Mouse (Mus musculus) c-Kit-positive CD71-positive TER-119-positive erythroid progenitor cells, embryonic 14.5 days (primary cell): ENCODE results near the gene Foxl2.

Experiments
- DNase-seq: peaks from one replicate; pipeline ENCODE4 v3.0.0-alpha.2; 2013; ENCODE audit warnings: low spot score

The Foxl2 gene

GRCm38 (mm10) chr9:98962478-98963142, 7.5 kb downstream of the Foxl2 start:
- no peak for DNase-seq

GRCm38 (mm10) chr9:98963661-98964060, 8.6 kb downstream of the Foxl2 start:
- no peak for DNase-seq

GRCm38 (mm10) chr9:98965084-98965483, 10.0 kb downstream of the Foxl2 start:
- no peak for DNase-seq

GRCm38 (mm10) chr9:98973101-98973521, 18.0 kb downstream of the Foxl2 start:
- no peak for DNase-seq

- DNase-seq = no peak
Measured at GRCm38 (mm10) chr9:98973561-98973960, 18.5 kb downstream of the Foxl2 start.

GRCm38 (mm10) chr9:98974898-98975297, 19.8 kb downstream of the Foxl2 start:
- DNase-seq = no peak

- DNase-seq = no peak
Measured at GRCm38 (mm10) chr9:98976081-98976480, 21.0 kb downstream of the Foxl2 start.

GRCm38 (mm10) chr9:98976520-98976919, 21.4 kb downstream of the Foxl2 start:
- no peak for DNase-seq

GRCm38 (mm10) chr9:98979431-98980416, 24.6 kb downstream of the Foxl2 start:
- peak; percentile 80 for DNase-seq

- DNase-seq = peak; percentile 99
Measured at GRCm38 (mm10) chr9:98985800-98986475, 30.9 kb downstream of the Foxl2 start, which contains the start of gene Faim. Faim (plus strand) TSS chr9:98986373.

GRCm38 (mm10) chr9:98986476-98987096, 31.5 kb downstream of the Foxl2 start:
- DNase-seq = peak; percentile 42

GRCm38 (mm10) chr9:98987131-98987530, 32.0 kb downstream of the Foxl2 start:
- DNase-seq = peak; percentile 51

GRCm38 (mm10) chr9:98994103-98994502, 39.0 kb downstream of the Foxl2 start:
- DNase-seq = no peak

GRCm38 (mm10) chr9:98999881-99000339, 44.8 kb downstream of the Foxl2 start:
- no peak for DNase-seq

- DNase-seq = no peak
Measured at GRCm38 (mm10) chr9:99001326-99001725, 46.2 kb downstream of the Foxl2 start.
